Mouse (Mus musculus): ENCODE results near the gene Cers6.
A peak's percentile ranks its signal among the peaks of the same experiment; 100 is the strongest.

Cers6 gene

DNA sequence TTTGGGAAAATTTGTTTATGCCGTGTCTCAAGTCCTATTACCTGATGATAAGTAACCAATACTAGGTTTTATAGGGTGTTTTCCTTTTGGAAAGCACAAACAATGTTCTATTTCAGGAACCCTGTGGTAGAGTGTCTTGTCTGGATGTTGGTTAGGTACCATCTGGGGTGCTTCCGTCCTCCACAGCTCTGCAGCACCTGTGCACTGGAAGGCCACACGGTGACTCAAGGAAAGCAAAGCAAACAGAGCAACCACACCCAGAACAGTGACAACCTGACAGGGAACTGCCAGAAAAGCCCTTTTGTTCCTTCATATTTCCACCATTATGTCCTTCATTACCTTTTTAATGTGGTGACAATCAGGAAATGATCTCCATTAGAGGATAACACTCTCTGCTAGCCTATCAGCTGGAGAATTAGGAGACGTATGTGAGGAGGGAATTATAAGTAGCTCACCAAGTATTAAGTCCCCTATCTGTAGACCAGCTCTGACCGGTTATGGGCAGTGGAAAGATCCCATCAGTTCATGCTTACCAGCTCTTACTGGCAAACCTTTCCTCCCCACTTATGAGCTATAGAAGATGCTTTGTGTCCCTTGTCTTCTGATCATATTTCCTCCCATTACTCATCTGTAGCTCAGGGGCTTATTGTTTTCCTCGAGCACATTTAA lies 158.7 kb downstream of the Cers6 start:
- no peak for DNase-seq (ENCODE audit: low spot score)

DNA sequence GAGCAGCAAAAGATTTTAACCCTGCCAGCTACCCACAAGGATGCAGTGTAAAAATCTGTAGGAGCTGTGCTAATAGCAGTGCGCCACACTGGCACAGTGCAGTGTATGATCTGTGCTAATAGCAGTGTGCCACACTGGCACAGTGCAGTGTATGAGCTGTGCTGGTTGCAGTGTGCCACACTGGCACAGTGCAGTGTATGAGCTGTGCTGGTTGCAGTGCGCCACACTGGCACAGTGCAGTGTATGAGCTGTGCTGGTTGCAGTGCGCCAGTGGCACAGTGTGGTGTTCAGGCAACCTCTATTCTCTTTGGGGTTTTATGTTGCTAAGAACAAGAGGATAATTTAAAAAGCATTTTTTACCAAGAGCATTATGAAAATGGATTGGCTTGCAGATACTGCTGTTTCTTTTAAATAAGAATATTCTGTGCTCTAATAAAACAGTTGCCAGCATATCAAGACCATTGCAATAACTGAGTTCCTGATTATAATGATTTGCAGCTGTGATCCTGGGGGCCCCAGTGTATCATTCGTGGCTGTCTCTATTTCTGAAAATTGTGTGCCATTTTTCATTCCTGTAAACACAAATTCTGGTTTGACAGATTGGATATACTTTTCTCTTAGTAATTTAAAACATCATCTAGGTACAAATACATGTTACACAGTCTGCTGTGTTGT lies 159.5 kb downstream of the Cers6 start:
- DNase-seq (ENCODE audit: low spot score), result no peak

DNA sequence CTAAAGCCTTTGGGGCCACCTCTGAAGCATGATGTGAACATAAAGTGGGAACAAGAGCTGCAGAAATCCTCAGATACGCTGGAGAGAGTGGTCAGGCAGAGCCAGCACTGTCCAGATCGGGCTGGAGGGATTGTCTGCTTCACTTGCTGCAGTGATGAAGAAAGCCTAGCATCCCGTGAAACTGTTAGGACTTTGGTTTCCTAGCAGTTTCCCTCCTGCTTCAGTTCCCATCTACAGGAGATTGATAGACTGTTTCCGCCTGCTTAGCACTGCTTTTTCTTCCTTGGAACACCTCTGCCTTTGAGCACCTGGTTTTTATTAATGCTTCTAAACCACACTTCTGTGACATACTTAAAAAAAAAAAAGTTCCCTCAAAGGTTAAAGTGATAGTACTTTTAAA lies 160.3 kb downstream of the Cers6 start:
- DNase-seq (ENCODE audit: low spot score), result no peak

DNA sequence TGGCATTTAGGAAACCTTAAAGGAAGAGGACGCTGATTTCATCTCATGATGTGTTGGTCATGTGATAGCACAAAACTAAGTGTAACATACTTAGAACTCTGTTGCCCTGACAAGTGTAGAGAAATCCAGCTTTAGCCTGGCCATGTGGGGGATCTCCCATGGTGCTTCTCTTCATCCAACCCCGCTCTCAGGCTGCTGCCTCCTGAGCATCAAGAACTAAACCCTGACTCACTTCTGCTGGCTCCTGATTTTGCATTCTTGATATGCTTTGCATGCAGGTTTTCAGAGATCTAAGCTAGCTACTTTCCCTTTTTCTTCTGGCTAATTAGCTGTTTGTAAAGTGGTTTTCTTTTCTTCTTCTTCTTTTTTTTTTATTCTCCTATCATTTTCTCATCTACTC lies 163.6 kb downstream of the Cers6 start:
- DNase-seq (ENCODE audit: low spot score), result no peak

DNA sequence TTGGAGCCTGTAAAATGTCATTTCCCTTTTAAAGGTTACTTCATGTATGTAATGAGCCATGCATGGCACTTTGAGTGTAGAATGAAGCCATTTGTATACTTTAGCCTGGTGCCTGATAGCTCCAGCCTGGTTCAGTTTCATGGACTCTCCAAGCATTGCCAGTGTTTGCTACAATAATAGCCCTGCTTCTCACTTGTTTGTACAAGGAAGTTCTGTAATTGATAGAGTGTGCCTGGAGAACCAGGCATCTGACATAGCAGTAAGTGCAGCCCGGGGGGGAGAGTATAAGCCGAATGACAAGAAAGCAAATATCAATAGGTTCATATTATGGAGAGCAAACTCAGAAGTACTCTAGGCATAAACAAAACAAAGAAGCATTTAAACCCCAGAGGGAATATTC lies 171.3 kb downstream of the Cers6 start:
- no peak for DNase-seq (ENCODE audit: low spot score)

DNA sequence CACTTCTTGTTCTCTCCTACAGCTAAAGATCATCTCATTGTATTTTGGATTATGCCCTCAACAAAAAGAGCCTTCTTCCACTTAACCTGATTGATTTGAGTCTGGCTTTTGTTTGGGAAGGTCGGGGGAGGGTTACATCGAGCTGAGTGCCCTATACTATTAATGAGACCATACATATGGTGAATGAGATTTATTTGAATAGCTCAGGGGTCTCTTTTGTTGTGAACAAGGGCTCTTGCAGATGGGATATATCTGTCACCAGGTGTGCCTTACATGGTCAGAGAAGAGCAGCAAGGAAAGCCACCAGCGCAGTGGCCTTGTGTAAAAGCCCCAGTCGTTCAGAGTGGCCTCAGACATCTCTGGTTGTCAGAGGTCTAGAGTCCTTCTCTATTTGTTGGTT lies 174.2 kb downstream of the Cers6 start:
- no peak for DNase-seq (ENCODE audit: low spot score)

DNA sequence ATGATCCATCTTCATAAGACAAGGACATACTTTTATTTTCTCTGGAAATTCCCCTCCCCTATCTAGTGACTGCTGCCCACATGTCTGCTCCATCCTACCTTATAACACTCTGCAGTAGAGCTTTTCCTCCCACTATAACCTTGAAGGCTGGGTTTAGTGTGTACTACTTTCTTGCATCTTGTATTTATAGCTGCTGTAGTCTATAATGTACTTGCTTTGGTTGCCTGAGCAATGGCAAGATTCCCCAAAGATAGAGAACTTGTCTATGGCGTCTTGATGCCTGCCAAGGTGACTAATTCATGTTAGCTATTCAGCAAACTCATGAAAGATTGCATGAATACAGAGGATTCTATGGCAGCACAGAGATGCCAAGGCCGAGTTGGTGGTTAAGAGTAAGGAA lies 176.1 kb downstream of the Cers6 start:
- DNase-seq (ENCODE audit: low spot score), result no peak

DNA sequence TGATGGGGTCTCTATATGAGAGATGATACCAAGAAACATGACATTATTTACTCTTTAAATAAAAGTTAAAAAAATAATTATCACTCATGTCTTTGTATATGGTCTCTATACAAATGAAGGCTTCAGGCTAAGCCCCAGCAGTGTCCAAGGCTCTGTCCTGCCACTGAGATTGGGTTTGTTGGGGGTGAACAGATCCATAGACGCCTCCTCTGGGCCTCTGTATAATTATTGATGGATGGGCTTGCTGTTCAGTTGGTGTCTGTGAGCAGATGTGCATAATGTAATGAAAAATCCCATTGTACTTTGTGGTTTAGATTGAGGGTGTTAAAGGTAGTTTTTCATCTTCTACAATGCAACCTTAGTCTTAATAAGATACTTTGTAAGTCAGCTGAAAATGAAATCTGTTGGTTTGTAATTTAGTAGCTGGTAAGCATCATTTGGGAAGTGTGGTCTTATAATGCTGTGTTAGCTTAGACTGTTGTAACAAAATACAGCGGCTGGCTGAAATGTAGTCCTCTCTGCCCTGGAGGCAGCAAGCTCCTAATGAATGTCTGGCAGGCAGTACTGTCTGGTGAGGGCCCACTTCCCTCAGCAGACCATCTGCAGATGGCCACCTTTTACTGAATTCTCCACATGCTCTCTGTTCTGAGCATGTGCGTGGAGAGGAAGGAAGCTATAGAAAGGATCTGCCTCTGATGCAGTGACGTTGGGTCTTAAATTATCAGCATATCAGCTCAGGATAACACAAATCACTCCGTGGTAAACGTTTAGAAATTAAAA lies 181.3 kb downstream of the Cers6 start:
- DNase-seq (ENCODE audit: low spot score), result no peak

DNA sequence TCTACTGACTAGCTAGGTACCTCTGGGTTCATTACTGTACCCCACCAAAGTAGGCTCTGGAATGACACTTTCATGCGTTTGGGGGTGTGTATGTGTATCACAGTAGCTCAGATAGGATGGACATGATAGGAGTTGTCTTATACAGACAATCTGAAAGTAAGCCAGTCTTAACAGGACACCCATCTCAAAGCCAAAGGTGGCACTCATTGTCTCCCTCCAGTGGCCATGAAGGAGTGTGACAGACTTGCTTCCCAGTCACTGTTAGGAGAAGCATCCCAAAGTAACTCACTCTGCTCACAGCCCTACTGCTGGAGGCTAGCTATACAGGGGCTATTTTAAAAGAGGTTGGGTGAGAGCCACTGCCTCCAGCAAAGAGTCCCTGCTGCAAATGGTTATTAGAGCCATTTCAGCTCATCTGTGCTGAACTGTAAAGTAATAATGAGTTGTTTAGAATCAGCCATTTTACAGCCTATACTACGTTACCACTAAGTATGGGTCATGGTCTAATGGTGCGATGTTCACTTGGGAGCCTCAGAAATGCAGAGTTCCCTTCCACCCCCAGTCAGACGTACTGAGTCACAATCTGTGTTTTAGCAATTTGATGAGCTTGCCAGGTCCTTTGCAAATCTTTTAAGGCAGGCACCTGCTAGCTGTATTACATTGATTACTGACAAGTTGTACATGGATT lies 182.3 kb downstream of the Cers6 start:
- no peak for DNase-seq (ENCODE audit: low spot score)

DNA sequence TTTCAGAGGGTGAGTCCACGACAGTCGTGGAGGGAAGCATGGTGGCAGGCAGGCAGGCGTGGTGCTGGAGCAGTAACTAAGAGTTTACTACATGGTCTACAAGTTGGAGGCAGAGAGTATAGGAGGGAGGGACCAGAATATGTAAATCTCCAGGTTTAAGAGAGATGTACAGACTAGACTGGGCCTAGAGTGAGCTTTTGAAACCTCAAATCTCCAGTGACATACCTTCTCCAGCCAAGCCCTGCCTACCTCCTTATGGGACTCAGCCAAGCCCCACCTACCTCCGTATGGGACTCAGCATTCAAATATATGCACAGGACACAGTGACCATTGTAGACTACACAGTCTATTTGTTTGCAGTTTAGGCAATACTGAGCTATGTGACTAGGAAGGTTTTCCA lies 184.7 kb downstream of the Cers6 start:
- DNase-seq (ENCODE audit: low spot score), result no peak

DNA sequence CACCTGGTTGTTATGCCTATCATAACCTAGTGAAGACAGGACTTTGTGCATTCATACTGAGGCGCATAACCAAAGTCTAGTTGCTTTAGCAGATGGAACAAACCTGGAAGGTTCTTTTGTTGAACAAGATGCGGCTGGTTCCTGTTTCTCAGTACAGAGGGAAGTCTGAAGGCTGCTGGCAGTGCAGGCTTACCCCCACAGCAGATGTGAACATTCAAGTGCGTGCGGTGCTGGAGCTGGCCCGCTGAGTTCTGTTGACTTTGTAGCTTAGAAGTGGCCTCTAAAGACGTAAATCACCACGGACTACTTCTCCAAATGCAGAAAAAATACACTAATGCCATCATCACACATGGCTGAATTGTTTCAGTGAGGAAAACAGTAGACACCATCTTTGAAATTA lies 186.1 kb downstream of the Cers6 start:
- DNase-seq (ENCODE audit: low spot score), result no peak

DNA sequence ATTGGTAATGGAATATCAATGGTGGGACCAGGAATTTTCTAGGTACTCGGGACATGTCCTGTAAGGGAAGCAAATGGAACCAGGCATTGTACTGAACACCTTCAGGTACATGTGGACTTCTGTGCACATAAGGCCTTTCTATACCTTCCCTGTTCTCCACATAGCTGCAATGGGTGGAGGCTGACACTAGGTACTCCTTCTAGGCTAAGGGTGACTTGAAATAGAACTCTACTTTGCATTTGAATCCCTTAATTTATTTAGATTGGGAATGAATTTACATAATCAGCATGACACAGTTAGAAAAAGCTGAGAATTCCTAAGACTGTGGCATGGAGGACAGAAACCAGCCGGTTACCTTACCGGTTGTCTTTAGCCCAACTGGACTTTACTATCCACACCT lies 186.6 kb downstream of the Cers6 start:
- DNase-seq (ENCODE audit: low spot score), result no peak

DNA sequence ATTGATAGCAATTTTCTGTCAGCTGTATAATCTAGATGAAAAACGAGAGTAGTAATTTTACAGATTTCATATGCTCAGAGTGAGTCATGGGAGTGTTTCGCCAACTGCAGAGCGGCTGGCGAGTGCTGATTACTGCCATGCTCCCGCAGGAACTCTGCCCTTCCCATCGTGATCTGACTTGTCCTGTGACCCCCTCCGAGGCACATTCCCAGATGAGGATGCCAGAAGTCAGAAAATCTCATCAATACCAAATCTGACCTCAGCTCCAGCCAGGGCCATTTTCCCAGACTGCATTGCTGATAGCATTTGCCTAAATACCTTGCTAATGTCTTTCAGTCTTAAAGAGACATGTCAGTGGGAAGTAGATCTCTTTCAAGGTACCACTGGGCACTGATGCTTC lies 187.9 kb downstream of the Cers6 start:
- DNase-seq (ENCODE audit: low spot score), result no peak

DNA sequence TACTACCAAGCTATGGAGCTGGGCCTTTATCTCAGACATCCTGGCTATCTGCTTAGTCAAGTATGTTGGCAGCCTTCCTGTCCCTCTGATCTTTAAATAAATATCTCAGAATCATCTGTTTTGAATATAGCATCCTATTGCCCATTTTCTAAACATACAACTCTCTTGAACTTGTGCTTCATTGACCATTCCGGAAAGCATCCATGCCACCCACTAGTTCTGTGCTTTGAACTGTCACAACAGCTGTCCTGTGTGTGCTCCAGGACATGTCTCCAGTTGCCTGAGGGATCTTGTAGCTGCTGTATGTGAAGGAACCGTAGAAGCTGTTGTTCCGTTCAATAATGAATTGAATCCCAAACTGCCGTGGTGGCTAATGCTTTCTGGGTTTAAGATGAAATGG lies 188.9 kb downstream of the Cers6 start:
- DNase-seq (ENCODE audit: low spot score), result no peak

DNA sequence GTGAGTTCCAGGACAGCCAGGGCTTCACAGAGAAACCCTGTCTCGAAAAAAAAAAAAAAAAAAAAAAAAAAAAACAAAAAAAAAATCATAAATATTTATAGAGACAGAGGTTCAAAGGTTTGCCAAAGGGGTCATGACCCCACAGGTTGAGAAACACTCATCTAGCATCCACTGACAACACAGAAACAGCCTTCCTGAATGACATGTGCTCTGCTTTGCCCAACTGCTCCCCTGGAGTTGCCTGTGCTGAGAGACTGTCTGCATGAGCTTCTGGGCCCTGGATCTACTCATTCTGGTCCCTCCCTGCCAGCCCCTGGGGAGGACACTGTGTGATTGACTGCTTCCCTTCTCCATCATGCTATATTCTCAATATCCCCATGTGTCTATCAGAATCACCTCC lies 190.4 kb downstream of the Cers6 start:
- no peak for DNase-seq (ENCODE audit: low spot score)

DNA sequence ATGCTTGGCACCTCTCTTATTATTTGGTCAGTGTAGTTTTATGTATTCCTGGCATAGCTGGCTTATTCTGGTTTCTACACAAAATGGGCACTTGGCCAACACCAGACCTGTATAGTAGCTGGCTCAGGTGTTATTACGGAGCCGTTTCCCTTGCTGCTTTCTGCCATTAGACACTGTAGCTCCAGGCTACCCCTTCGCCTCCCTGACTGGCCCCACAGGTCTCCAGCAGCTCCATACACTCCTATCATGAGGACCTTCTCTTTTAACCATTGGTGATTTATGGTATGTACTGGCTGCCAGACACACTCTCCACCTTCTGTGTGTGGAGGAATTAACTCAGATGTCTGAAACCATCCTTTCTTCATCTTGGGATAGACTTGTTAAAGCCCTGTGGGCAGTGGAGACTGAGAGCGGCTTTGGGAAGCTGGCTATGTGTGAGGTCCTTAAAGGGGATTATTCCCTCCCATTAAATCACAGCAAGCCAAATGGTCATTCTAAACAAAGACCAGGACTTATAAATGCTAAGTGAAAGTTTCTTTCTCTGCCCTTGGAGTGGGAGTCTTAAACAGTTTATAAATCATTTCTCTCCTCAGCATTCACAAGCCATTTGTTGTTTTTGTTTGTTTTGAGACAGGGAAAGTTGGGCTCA lies 192.1 kb downstream of the Cers6 start:
- DNase-seq (ENCODE audit: low spot score), result no peak

DNA sequence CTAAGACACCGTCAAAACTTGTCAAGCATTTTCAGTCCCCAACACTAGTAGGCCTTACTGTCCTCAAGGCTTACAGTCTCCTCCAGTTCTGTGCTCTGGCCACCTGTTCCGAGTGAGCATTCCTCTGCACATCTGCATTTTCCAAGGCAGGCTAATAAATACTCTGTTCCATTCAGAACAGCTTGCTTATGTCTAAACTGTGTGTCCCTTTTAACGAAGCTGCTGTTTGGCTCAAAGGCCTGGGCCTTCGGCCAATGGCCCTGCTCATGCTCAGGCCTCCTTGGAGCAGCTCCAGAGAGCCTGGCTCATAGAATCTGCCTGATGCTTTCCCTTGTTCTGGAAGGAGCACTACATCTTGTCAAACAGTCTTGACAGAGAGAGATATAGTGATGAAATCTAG lies 193.0 kb downstream of the Cers6 start:
- DNase-seq (ENCODE audit: low spot score), result peak; percentile 72

DNA sequence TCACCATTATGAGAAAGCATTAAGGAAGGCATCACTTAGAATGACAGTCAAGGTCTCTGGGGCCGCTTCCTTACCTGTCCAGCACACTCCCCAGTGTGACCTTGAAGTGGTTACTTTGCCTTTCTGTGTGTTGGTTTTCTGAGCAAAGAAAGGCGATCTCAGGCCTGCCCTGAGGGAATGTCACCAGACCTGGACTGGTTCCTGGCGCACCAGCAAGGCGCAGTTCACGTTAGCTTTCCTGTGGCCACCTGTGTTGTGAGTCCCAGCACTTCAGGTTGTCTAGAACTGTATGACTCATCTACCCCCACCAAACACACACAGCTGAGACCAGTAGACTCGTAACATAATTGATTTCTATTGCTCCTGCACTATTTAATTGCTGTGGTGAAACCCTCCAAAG lies 193.9 kb downstream of the Cers6 start:
- no peak for DNase-seq (ENCODE audit: low spot score)

DNA sequence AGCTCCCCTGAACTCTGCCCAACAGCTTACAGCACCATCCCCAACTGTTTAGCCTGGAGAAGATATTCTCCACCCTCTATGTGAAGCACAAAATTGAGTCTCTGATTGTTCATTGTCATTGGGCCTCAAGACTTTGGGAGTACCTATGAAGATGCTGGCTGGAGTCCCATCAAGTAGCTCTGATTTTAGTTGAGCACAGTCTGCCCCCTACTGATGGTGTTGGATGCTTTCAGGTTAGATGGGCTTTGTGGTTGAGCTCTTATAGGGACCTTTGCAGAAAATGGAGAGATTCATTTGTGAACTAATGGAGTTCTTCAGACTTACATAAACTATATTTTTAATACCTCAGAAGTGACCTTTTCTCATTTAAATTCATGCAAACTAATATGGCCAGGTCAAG lies 200.1 kb downstream of the Cers6 start:
- no peak for DNase-seq (ENCODE audit: low spot score)

DNA sequence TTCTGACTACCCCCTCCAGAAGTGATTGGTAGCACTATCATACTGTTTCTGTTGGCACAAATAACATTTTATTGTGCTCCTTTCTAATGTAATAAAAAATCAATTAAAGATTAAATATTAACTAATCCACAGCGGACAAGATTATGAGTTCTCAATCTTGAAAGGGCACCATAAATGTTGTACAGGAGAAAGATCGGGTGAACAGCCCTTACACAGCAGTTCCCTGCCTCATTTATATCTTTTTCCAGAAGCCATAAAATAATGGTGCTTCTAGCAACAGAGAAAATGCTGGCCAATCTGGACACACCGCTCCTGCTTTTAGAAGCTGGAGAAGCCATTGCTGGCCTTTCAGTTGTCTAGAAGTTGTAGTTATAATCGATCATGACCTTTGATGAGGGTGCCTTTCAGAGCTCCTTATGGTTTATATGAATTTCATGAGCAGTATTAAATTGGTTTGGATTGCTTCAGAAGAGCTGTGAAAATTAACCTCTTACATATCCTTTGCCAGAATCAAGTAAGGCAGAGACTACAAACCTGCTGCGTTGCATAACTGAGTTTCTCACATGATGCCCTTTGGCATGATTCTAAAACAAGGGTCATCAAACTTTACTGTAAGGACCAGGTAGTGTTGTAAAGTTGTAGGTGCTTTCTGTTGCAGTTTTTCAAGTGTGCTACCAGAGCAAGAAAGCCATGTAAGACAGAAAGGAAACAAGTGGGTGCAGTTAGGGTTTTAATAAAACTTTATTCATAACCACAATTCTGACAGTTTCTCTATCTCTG lies 200.9 kb downstream of the Cers6 start:
- no peak for DNase-seq (ENCODE audit: low spot score)

DNA sequence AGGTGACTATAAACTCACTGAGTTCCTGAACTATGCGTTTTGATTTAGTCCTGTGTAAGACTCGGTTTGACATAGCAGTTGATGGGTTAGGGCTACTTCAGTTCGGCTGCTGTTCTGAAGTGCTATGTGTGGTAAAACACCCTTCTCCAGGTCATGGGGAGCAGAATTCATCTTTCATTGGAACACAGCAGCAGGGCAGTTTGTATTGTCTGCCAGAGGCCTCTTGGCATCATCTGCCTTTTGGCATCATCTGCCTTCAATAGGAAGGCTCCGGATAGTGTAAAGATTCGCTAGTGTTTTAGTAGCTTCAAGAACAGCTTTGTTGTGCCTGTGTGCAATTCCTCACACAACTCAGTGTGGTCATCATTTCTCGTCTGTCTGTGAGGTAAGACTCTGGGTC lies 203.5 kb downstream of the Cers6 start:
- no peak for DNase-seq (ENCODE audit: low spot score)

Data from ovary, adult 18-20 months (tissue).